Mouse (Mus musculus) heart, embryonic 10.5 days (tissue): ENCODE measurements around the gene Kcnt1. TPM values are rescaled to one million over a fixed set of nuclear protein-coding genes. Genes with fewer than 3 reads are reported as not detected.

Experiments
- DNase-seq: peaks from one replicate; pipeline ENCODE4 v3.0.0-alpha.2; 2017; ENCODE audit warnings: low spot score
- H3K27ac ChIP-seq: fragments of 300-500 bp; sonication (generic); 2 replicates; pipeline ENCODE4 v1.5.1; 2016; ENCODE audit warnings: mild to moderate bottlenecking
- H3K27me3 ChIP-seq: fragments of 300-500 bp; sonication (generic); 2 replicates; pipeline ENCODE4 v1.6.1; 2016; ENCODE audit warnings: mild to moderate bottlenecking; ENCODE audit not compliant: poor library complexity, insufficient read depth, severe bottlenecking
- H3K36me3 ChIP-seq: fragments of 300-500 bp; sonication (generic); 2 replicates; pipeline ENCODE4 v1.6.1; 2016; ENCODE audit warnings: mild to moderate bottlenecking, moderate library complexity
- H3K4me1 ChIP-seq: fragments of 300-500 bp; sonication (generic); 2 replicates; pipeline ENCODE4 v1.6.1; 2016; ENCODE audit warnings: mild to moderate bottlenecking
- H3K4me3 ChIP-seq: fragments of 300-500 bp; sonication (generic); 2 replicates; pipeline ENCODE4 v1.5.1; 2016; ENCODE audit warnings: mild to moderate bottlenecking, moderate library complexity
- H3K9me3 ChIP-seq: fragments of 300-500 bp; sonication (generic); 2 replicates; pipeline ENCODE4 v1.6.1; 2016; ENCODE audit warnings: mild to moderate bottlenecking, moderate library complexity
- WGBS: fragments of 180-500 bp; shearing (Covaris S2); methylation state at CpG from one replicate; pipeline ENCODE4 v1.1.7; 2016; 5-methylcytosine and 5-hydroxymethylcytosine counted together
- polyA plus RNA-seq: library from polyadenylated mRNA; unstranded; fragments of >200 nt; fragmentation: Nextera tagmentation; extraction: Ambion mirVana; gene quantifications from 2 replicates; pipeline ENCODE4 v1.2.1, GENCODE M21; 2016

Gene Kcnt1
- polyA plus RNA-seq, 1 experiment from 2014 or later, result 0.06 TPM

- DNase-seq, result no peak
- H3K27me3 ChIP-seq, result no peaks in the 10 kb centered on the region
- H3K4me3 ChIP-seq, result no peak overlapping the region
- H3K36me3 ChIP-seq, result peaks cover 99% of the 10 kb centered on the region
- H3K27ac ChIP-seq, result no peak overlapping the region
- H3K4me1 ChIP-seq, result no peaks in the 10 kb centered on the region
- no peaks in the 10 kb centered on the region for H3K9me3 ChIP-seq
- WGBS, result 85% methylated on average over 6 of the region's 6 CpGs
These were observed 77.0 kb downstream of the Kcnt1 start for GRCm38 (mm10) chr2:25940503-25940902.

GRCm38 (mm10) chr2:25943822-25944221 is 80.3 kb downstream of the Kcnt1 start:
- WGBS, result 91% methylated on average over 2 of the region's 2 CpGs
- Histone ChIP-seq H3K36me3 (peaks cover 79% of the 10 kb centered on the region), H3K4me1 (no peaks in the 10 kb centered on the region)

GRCm38 (mm10) chr2:25947950-25948349 is 84.4 kb downstream of the Kcnt1 start:
- WGBS, result 80% methylated on average over 3 of the region's 3 CpGs
- Histone ChIP-seq H3K4me3 (no peak overlapping the region), H3K27ac (no peak overlapping the region), H3K4me1 (no peaks in the 10 kb centered on the region), H3K9me3 (no peaks in the 10 kb centered on the region), H3K36me3 (peaks cover 76% of the 10 kb centered on the region), H3K27me3 (no peaks in the 10 kb centered on the region)
- DNase-seq, result no peak

More at GRCm38 (mm10) chr2:25943822-25944221, 80.3 kb downstream of the Kcnt1 start:
- Histone ChIP-seq H3K9me3 (no peaks in the 10 kb centered on the region), H3K4me3 (no peak overlapping the region), H3K27ac (no peak overlapping the region), H3K27me3 (no peaks in the 10 kb centered on the region)
- no peak for DNase-seq

- Histone ChIP-seq H3K4me1 (no peaks in the 10 kb centered on the region), H3K4me3 (no peak overlapping the region), H3K27me3 (no peaks in the 10 kb centered on the region), H3K27ac (no peak overlapping the region), H3K36me3 (peaks cover 76% of the 10 kb centered on the region), H3K9me3 (no peaks in the 10 kb centered on the region)
- WGBS, result 94% methylated on average over 3 of the region's 3 CpGs
- no peak for DNase-seq
These were observed 85.8 kb downstream of the Kcnt1 start for GRCm38 (mm10) chr2:25949291-25949690.

Other genes with a start within 250 kb of the Kcnt1 start
- 0.07 and 0.21 TPM in 2 replicates for gene Ccdc183, start 246.1 kb upstream of the Kcnt1 start, polyA plus RNA-seq
- 14.9 and 18.5 TPM in 2 replicates for gene Tmem141, start 241.7 kb upstream of the Kcnt1 start, polyA plus RNA-seq
- gene Fcna, start 235.7 kb upstream of the Kcnt1 start, polyA plus RNA-seq, result 0.26 and 1.5 TPM in 2 replicates
- gene Lcn8, start 210.6 kb upstream of the Kcnt1 start, polyA plus RNA-seq, result not detected in 2 replicates
- not detected in 2 replicates for gene Lcn5, start 205.8 kb upstream of the Kcnt1 start, polyA plus RNA-seq
- gene Lcn6, start 186.9 kb upstream of the Kcnt1 start, polyA plus RNA-seq, result not detected in 2 replicates
- gene Lcn10, start 181.0 kb upstream of the Kcnt1 start, polyA plus RNA-seq, result not detected in 2 replicates
- gene Obp2a, start 163.7 kb upstream of the Kcnt1 start, polyA plus RNA-seq, result not detected in 2 replicates
- gene Bmyc, start 157.0 kb upstream of the Kcnt1 start, polyA plus RNA-seq, result 53.4 and 65.8 TPM in 2 replicates
- gene Obp2b, start 126.7 kb upstream of the Kcnt1 start, polyA plus RNA-seq, result not detected in 2 replicates
- gene Lcn3, start 98.2 kb upstream of the Kcnt1 start, polyA plus RNA-seq, result not detected in 2 replicates
- gene Lcn11, start 86.7 kb upstream of the Kcnt1 start, polyA plus RNA-seq, result not detected in 2 replicates
- gene Gm13539, start 81.5 kb upstream of the Kcnt1 start, polyA plus RNA-seq, result not detected in 2 replicates
- gene Glt6d1, start 47.9 kb upstream of the Kcnt1 start, polyA plus RNA-seq, result not detected in 2 replicates
- not detected in 2 replicates for gene Lcn9, start 40.6 kb upstream of the Kcnt1 start, polyA plus RNA-seq
- not detected in 2 replicates for gene Sohlh1, start 16.5 kb upstream of the Kcnt1 start, polyA plus RNA-seq
- 13.4 and 13.9 TPM in 2 replicates for gene Camsap1, start 119.5 kb downstream of the Kcnt1 start, polyA plus RNA-seq
- gene Ubac1, start 158.0 kb downstream of the Kcnt1 start, polyA plus RNA-seq, result 116 and 127 TPM in 2 replicates